Mouse (Mus musculus): ENCODE results near the gene Tenm4. TPM values are rescaled to one million over a fixed set of nuclear protein-coding genes. Genes with fewer than 3 reads are reported as not detected.

Gene Tenm4
- total and polyA plus RNA-seq, 2 experiments, result 0.09 to 0.11 TPM

DNA sequence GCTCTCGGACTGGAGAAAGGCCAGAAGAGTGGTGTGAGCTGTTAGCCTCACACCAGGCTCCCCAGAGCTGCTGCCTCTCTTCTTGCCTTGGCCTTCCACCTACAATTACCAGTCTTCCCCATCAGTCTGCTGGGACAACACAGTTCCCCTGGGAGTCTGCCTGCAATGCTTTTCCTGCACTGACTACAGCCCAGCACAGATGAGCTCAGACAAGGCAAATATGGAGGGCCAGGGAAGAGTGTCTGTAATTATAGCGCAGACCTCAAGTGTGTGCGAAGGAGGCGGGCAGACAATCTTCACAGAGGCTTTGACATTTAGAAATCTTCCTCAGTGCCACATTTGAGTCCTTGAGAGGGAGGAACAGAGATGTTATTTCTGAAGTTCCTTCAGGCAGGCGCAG lies 509.4 kb downstream of the Tenm4 start:
- no peaks in the 10 kb centered on the region for H3K36me3 ChIP-seq (ENCODE audit: control insufficient read depth, insufficient read depth, low read length)
- no peak overlapping the region for H3K27ac ChIP-seq (replicated peaks; ENCODE audit: insufficient read depth, low read depth, low read length)
- 87% methylated on average over 5 of the region's 5 CpGs for WGBS
- TF ChIP-seq CTCF (IDR thresholded peaks at IDR 0.05; ENCODE audit: low read depth, low read length), result no peak
- no peak for TF ChIP-seq POLR2A (IDR thresholded peaks at IDR 0.05; ENCODE audit: extremely low read depth, insufficient read depth, low read length)
- H3K4me1 ChIP-seq (ENCODE audit: control insufficient read depth, insufficient read depth, low read length), result no peaks in the 10 kb centered on the region
- DNase-seq (ENCODE audit: extremely low read depth, low read depth, low spot score), result no peak
- no peak overlapping the region for H3K4me3 ChIP-seq (ENCODE audit: insufficient read depth, low read depth, low read length)
- H3K27me3 ChIP-seq (ENCODE audit: control insufficient read depth, insufficient read depth, low read length), result 0 out of 2 replicates have a peak, but pooled peaks cover 2% of the 10 kb centered on the region
- H3K79me2 ChIP-seq (ENCODE audit: control insufficient read depth, insufficient read depth, low read length), result no peaks in the 10 kb centered on the region
- no peak overlapping the region for H3K9ac ChIP-seq (ENCODE audit: low read depth, low read length)

- 90% methylated on average over 4 of the region's 4 CpGs for WGBS
- TF ChIP-seq POLR2A (IDR thresholded peaks at IDR 0.05; ENCODE audit: extremely low read depth, insufficient read depth, low read length) (no peak), CTCF (IDR thresholded peaks at IDR 0.05; ENCODE audit: low read depth, low read length) (no peak)
- H3K36me3 ChIP-seq (ENCODE audit: control insufficient read depth, insufficient read depth, low read length), result no peaks in the 10 kb centered on the region
- no peaks in the 10 kb centered on the region for H3K4me1 ChIP-seq (ENCODE audit: control insufficient read depth, insufficient read depth, low read length)
- H3K27me3 ChIP-seq (ENCODE audit: control insufficient read depth, insufficient read depth, low read length), result 0 out of 2 replicates have a peak, but pooled peaks cover 2% of the 10 kb centered on the region
- no peaks in the 10 kb centered on the region for H3K79me2 ChIP-seq (ENCODE audit: control insufficient read depth, insufficient read depth, low read length)
- H3K9ac ChIP-seq (ENCODE audit: low read depth, low read length), result no peak overlapping the region
- H3K27ac ChIP-seq (replicated peaks; ENCODE audit: insufficient read depth, low read depth, low read length), result no peak overlapping the region
- H3K4me3 ChIP-seq (ENCODE audit: insufficient read depth, low read depth, low read length), result no peak overlapping the region
- no peak for DNase-seq (ENCODE audit: extremely low read depth, low read depth, low spot score)
Measured at GRCm38 (mm10) chr7:96681808-96682207, 510.8 kb downstream of the Tenm4 start.

GRCm38 (mm10) chr7:96688141-96688540 lies 517.1 kb downstream of the Tenm4 start:
- DNase-seq (ENCODE audit: extremely low read depth, low read depth, low spot score), result no peak
- Histone ChIP-seq H3K4me3 (ENCODE audit: insufficient read depth, low read depth, low read length) (no peak overlapping the region), H3K79me2 (ENCODE audit: control insufficient read depth, insufficient read depth, low read length) (no peaks in the 10 kb centered on the region), H3K4me1 (ENCODE audit: control insufficient read depth, insufficient read depth, low read length) (no peaks in the 10 kb centered on the region), H3K27ac (replicated peaks; ENCODE audit: insufficient read depth, low read depth, low read length) (no peak overlapping the region), H3K36me3 (ENCODE audit: control insufficient read depth, insufficient read depth, low read length) (no peaks in the 10 kb centered on the region), H3K9ac (ENCODE audit: low read depth, low read length) (no peak overlapping the region), H3K27me3 (ENCODE audit: control insufficient read depth, insufficient read depth, low read length) (no peaks in the 10 kb centered on the region)
- 77% methylated on average over 3 of the region's 3 CpGs for WGBS
- TF ChIP-seq CTCF (IDR thresholded peaks at IDR 0.05; ENCODE audit: low read depth, low read length) (no peak), POLR2A (IDR thresholded peaks at IDR 0.05; ENCODE audit: extremely low read depth, insufficient read depth, low read length) (no peak)

- no peaks in the 10 kb centered on the region for H3K27me3 ChIP-seq (ENCODE audit: control insufficient read depth, insufficient read depth, low read length)
- H3K9ac ChIP-seq (ENCODE audit: low read depth, low read length), result no peak overlapping the region
- no peaks in the 10 kb centered on the region for H3K79me2 ChIP-seq (ENCODE audit: control insufficient read depth, insufficient read depth, low read length)
- no peak overlapping the region for H3K4me3 ChIP-seq (ENCODE audit: insufficient read depth, low read depth, low read length)
- H3K27ac ChIP-seq (replicated peaks; ENCODE audit: insufficient read depth, low read depth, low read length), result no peak overlapping the region
- no peaks in the 10 kb centered on the region for H3K36me3 ChIP-seq (ENCODE audit: control insufficient read depth, insufficient read depth, low read length)
- H3K4me1 ChIP-seq (ENCODE audit: control insufficient read depth, insufficient read depth, low read length), result no peaks in the 10 kb centered on the region
- TF ChIP-seq CTCF (IDR thresholded peaks at IDR 0.05; ENCODE audit: low read depth, low read length) (no peak), POLR2A (IDR thresholded peaks at IDR 0.05; ENCODE audit: extremely low read depth, insufficient read depth, low read length) (no peak)
- no peak for DNase-seq (ENCODE audit: extremely low read depth, low read depth, low spot score)
- WGBS, result 76% methylated on average over 8 of the region's 8 CpGs
Measured at GRCm38 (mm10) chr7:96701097-96701845, 530.2 kb downstream of the Tenm4 start.

GRCm38 (mm10) chr7:96703958-96704357 lies 532.9 kb downstream of the Tenm4 start:
- no peaks in the 10 kb centered on the region for H3K36me3 ChIP-seq (ENCODE audit: control insufficient read depth, insufficient read depth, low read length)
- H3K79me2 ChIP-seq (ENCODE audit: control insufficient read depth, insufficient read depth, low read length), result no peaks in the 10 kb centered on the region
- H3K27me3 ChIP-seq (ENCODE audit: control insufficient read depth, insufficient read depth, low read length), result no peaks in the 10 kb centered on the region
- TF ChIP-seq POLR2A (IDR thresholded peaks at IDR 0.05; ENCODE audit: extremely low read depth, insufficient read depth, low read length), result no peak
- TF ChIP-seq CTCF (IDR thresholded peaks at IDR 0.05; ENCODE audit: low read depth, low read length), result no peak
- no peak for DNase-seq (ENCODE audit: extremely low read depth, low read depth, low spot score)
- no peaks in the 10 kb centered on the region for H3K4me1 ChIP-seq (ENCODE audit: control insufficient read depth, insufficient read depth, low read length)
- 76% methylated on average over 16 of the region's 16 CpGs for WGBS
- no peak overlapping the region for H3K27ac ChIP-seq (replicated peaks; ENCODE audit: insufficient read depth, low read depth, low read length)
- H3K9ac ChIP-seq (ENCODE audit: low read depth, low read length), result no peak overlapping the region
- H3K4me3 ChIP-seq (ENCODE audit: insufficient read depth, low read depth, low read length), result no peak overlapping the region

All from liver, adult 2 months (tissue).